Mouse (Mus musculus): Measurements from ENCODE around the gene Abhd5. TPM values are rescaled to one million over a fixed set of nuclear protein-coding genes. Genes with fewer than 3 reads are reported as not detected.
"Not testable (repeated sequence)": the region's sequence is repeated elsewhere in the genome, so short reads cannot be mapped to it uniquely, and the experiment has no call there.

Abhd5 gene
- polyA plus RNA-seq, 1 experiment from 2014 or later = 57.5 TPM

DNA sequence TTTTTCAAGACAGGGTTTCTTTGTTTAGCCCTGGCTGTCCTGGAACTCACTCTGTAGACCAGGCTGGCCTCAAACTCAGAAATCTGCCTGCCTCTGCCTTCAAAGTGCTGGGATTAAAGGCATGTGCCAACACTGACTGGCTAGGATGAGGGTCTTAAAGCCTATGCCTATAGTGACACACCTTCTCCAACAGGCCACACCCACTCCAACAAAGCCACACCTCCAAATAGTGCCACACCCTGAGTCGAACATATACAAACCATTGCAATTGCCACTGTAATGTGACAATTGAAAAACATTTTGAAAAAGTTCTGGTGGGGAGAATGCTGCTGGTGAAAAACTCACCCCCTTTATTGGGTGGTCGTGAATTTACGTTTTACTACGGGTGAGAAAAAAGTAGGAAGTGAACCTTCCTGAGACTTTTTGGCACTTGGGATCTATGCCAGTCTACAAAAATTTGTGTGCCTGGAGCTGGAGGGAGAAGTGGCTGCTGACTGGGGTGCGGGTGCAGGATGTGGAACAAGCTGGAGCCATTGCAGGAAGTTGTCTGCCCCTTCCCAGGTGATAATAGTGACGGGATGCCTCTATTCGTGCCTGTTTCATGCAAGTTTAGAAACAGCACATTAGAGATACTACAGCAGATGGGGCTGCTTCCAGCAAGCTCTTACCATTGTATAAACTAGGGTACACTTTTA, 39.0 kb upstream of the Abhd5 start:
- H3K4me1 ChIP-seq (ENCODE audit: insufficient read depth, low read depth, low read length) = no peaks in the 10 kb centered on the region
- DNase-seq (ENCODE audit: low spot score) (no peak), ATAC-seq (no peak)
- no peak overlapping the region for H3K4me2 ChIP-seq (replicated peaks; ENCODE audit: low read depth, low read length)
- no peak overlapping the region for H3K4me3 ChIP-seq (ENCODE audit: low read depth, low read length)
- no peak overlapping the region for H3K9ac ChIP-seq (replicated peaks; ENCODE audit: low read depth)
- WGBS = 70% methylated on average over 7 of the region's 7 CpGs
- TF ChIP-seq EP300 (IDR thresholded peaks at IDR 0.05) = no peak
- TF ChIP-seq CTCF (IDR thresholded peaks at IDR 0.05) = no peak
- no peaks in the 10 kb centered on the region for H3K9me3 ChIP-seq (ENCODE audit: low read length)
- no peaks in the 10 kb centered on the region for H3K36me3 ChIP-seq (ENCODE audit: insufficient read depth, low read length)
- H3K27ac ChIP-seq (ENCODE audit: low read length) = no peak overlapping the region
- H3K27me3 ChIP-seq (replicated peaks; ENCODE audit: insufficient read depth, low read length) = no peaks in the 10 kb centered on the region

DNA sequence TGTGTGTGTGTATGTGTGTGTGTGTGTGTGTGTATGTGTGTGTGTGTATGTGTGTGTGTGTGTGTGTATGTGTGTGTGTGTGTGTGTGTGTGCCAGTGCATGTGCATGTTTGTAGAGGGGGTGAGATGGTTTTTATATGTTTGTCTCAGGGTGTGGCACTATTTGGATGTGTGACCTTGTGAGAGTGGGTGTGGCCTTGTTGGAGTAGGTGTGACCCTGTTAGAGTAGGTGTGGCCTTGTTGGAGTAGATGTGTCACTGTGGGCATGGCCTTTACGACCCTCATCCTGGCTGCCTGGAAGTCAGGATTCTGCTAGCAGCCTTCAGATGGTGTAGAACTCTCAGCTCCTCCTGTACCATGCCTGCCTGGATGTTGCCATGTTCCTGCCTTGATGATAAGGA, 38.3 kb upstream of the Abhd5 start:
- not testable (repeated sequence) for ATAC-seq; H3K27ac ChIP-seq (ENCODE audit: low read length); H3K9ac ChIP-seq (replicated peaks; ENCODE audit: low read depth); H3K4me3 ChIP-seq (ENCODE audit: low read depth, low read length); H3K36me3 ChIP-seq (ENCODE audit: insufficient read depth, low read length); H3K4me2 ChIP-seq (replicated peaks; ENCODE audit: low read depth, low read length); H3K27me3 ChIP-seq (replicated peaks; ENCODE audit: insufficient read depth, low read length); DNase-seq (ENCODE audit: low spot score); H3K4me1 ChIP-seq (ENCODE audit: insufficient read depth, low read depth, low read length); H3K9me3 ChIP-seq (ENCODE audit: low read length)
- 50% methylated on average over 1 of the region's 1 CpGs for WGBS

DNA sequence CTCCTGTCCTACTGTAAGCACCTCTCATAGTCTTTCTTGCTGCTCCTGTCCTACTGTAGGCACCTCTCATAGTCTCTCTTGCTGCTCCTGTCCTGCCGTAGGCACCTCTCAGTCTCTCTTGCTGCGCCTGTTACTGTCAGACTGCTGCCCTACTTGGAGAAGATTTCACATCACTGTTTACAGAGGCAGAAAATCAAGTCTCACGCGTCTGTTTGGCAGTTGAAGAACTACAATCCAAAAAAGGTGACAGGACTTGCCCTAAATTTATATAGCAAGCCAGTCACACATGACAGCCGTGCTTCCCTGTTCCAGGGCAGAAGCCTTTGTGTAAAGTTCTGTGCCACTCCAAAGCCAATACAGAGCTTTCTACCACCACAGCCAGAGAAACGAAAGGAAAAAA, 37.0 kb upstream of the Abhd5 start:
- no peak overlapping the region for H3K4me2 ChIP-seq (replicated peaks; ENCODE audit: low read depth, low read length)
- H3K27ac ChIP-seq (ENCODE audit: low read length) = no peak overlapping the region
- no peak overlapping the region for H3K9ac ChIP-seq (replicated peaks; ENCODE audit: low read depth)
- H3K27me3 ChIP-seq (replicated peaks; ENCODE audit: insufficient read depth, low read length) = no peaks in the 10 kb centered on the region
- no peak overlapping the region for H3K4me3 ChIP-seq (ENCODE audit: low read depth, low read length)
- H3K36me3 ChIP-seq (ENCODE audit: insufficient read depth, low read length) = no peaks in the 10 kb centered on the region
- DNase-seq (ENCODE audit: low spot score) (no peak), ATAC-seq (no peak)
- no peaks in the 10 kb centered on the region for H3K9me3 ChIP-seq (ENCODE audit: low read length)
- H3K4me1 ChIP-seq (ENCODE audit: insufficient read depth, low read depth, low read length) = no peaks in the 10 kb centered on the region
- WGBS = 52% methylated on average over 6 of the region's 6 CpGs
- no peak for TF ChIP-seq EP300 (IDR thresholded peaks at IDR 0.05)
- TF ChIP-seq CTCF (IDR thresholded peaks at IDR 0.05) = no peak

DNA sequence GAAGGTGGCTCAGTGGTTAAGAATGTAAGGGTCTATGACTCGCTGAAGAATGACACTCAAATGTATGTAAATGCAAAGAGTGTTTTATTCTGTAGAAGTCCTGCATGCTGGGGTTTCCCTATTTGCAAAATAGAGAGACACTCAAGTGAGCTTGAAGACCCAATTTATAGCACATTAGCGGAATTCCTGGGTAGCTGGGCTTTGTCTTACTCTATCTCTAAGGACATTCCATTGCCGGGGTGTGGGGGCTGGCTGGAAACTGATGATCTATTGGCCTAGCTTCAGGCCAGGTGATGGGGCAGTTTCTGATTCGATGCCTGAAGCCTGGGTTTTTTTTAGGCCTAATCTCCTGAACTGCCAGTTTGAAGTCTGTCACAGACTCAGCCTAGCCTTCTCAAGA, 36.5 kb upstream of the Abhd5 start:
- no peaks in the 10 kb centered on the region for H3K4me1 ChIP-seq (ENCODE audit: insufficient read depth, low read depth, low read length)
- no peak for TF ChIP-seq EP300 (IDR thresholded peaks at IDR 0.05)
- no peak for TF ChIP-seq CTCF (IDR thresholded peaks at IDR 0.05)
- no peaks in the 10 kb centered on the region for H3K9me3 ChIP-seq (ENCODE audit: low read length)
- H3K9ac ChIP-seq (replicated peaks; ENCODE audit: low read depth) = no peak overlapping the region
- no peak for ATAC-seq
- H3K36me3 ChIP-seq (ENCODE audit: insufficient read depth, low read length) = no peaks in the 10 kb centered on the region
- WGBS = 50% methylated on average over 4 of the region's 4 CpGs
- no peak overlapping the region for H3K4me3 ChIP-seq (ENCODE audit: low read depth, low read length)
- DNase-seq (ENCODE audit: low spot score) = no peak
- no peak overlapping the region for H3K4me2 ChIP-seq (replicated peaks; ENCODE audit: low read depth, low read length)
- H3K27ac ChIP-seq (ENCODE audit: low read length) = no peak overlapping the region
- no peaks in the 10 kb centered on the region for H3K27me3 ChIP-seq (replicated peaks; ENCODE audit: insufficient read depth, low read length)

DNA sequence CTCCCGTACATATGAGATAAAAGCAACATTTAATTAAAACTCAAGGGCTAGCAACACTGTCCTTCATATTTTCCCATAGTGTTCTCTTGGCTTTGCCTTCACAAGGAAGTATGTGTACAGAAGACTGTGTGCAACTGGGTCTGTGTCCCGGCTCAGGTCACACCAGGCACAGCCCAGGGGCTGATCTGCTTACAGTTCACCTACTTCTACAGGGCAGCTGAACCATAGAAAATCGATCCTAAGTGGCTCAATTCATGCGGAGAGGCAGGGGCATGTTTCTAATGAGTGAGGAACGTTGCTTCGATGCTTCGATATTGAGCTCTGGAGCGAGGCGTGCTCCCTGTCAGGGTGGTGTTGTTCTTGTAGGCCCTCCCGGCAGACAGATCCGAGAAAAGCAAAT, 35.9 kb upstream of the Abhd5 start:
- no peak overlapping the region for H3K27ac ChIP-seq (ENCODE audit: low read length)
- no peak for TF ChIP-seq EP300 (IDR thresholded peaks at IDR 0.05)
- TF ChIP-seq CTCF (IDR thresholded peaks at IDR 0.05) = no peak
- no peaks in the 10 kb centered on the region for H3K27me3 ChIP-seq (replicated peaks; ENCODE audit: insufficient read depth, low read length)
- no peaks in the 10 kb centered on the region for H3K36me3 ChIP-seq (ENCODE audit: insufficient read depth, low read length)
- H3K9me3 ChIP-seq (ENCODE audit: low read length) = no peaks in the 10 kb centered on the region
- DNase-seq (ENCODE audit: low spot score) (no peak), ATAC-seq (no peak)
- no peak overlapping the region for H3K4me3 ChIP-seq (ENCODE audit: low read depth, low read length)
- 75% methylated on average over 11 of the region's 11 CpGs for WGBS
- H3K4me2 ChIP-seq (replicated peaks; ENCODE audit: low read depth, low read length) = no peak overlapping the region
- no peak overlapping the region for H3K9ac ChIP-seq (replicated peaks; ENCODE audit: low read depth)
- H3K4me1 ChIP-seq (ENCODE audit: insufficient read depth, low read depth, low read length) = no peaks in the 10 kb centered on the region

DNA sequence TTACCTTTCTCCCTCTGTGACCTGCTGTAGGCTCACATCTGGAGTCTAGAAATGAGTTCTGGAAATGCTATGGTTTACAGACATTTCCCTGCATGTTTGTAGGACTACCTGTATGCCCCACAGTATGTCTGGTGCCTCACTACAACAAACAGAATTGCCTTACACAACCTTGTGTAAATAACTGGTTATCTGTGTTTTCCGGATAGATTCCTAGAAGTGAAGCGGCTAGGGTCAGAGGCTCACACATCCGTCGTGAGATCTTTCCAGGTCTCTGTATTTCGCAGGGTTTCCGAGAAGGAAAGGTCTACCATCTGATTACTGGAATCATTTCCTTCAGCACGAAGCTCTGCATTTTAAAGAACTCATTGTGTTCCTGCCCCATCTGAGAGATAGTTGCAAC, 34.8 kb upstream of the Abhd5 start:
- no peak overlapping the region for H3K27ac ChIP-seq (ENCODE audit: low read length)
- TF ChIP-seq CTCF (IDR thresholded peaks at IDR 0.05) (no peak), EP300 (IDR thresholded peaks at IDR 0.05) (no peak)
- 71% methylated on average over 7 of the region's 7 CpGs for WGBS

DNA sequence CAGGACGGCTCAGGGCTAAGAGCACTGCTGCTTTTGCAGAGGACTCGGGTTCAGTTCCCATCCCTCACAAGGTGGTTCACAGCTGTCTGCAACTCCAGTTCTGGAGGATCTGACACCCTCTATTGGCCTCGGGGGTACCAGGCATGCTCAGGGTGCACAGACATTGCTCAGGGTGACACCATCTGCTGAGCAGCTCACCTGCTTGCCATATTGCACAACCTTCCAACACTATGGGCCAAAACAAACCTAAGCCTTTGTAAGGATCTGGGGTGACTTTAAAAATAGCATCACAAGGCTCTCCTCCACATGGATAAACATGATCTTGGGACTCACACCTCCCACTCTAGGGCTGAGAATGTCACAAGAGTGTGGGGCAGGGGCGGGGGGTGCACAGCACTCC, 30.8 kb upstream of the Abhd5 start:
- Histone ChIP-seq H3K4me2 (replicated peaks; ENCODE audit: low read depth, low read length) (no peak overlapping the region), H3K4me1 (ENCODE audit: insufficient read depth, low read depth, low read length) (no peaks in the 10 kb centered on the region), H3K9ac (replicated peaks; ENCODE audit: low read depth) (no peak overlapping the region), H3K27me3 (replicated peaks; ENCODE audit: insufficient read depth, low read length) (no peaks in the 10 kb centered on the region), H3K4me3 (ENCODE audit: low read depth, low read length) (no peak overlapping the region), H3K9me3 (ENCODE audit: low read length) (no peaks in the 10 kb centered on the region), H3K27ac (ENCODE audit: low read length) (no peak overlapping the region; the same call in 1 of the 2 replicates), H3K36me3 (ENCODE audit: insufficient read depth, low read length) (no peaks in the 10 kb centered on the region)
- 81% methylated on average over 4 of the region's 4 CpGs for WGBS
- ATAC-seq (peak; percentile 89), DNase-seq (ENCODE audit: low spot score) (peak; percentile 72)
- TF ChIP-seq EP300 (IDR thresholded peaks at IDR 0.05) = peak; percentile 67
- peak; percentile 37 for TF ChIP-seq CTCF (IDR thresholded peaks at IDR 0.05)

More for the DNA sequence above, 34.8 kb upstream of the Abhd5 start:
- H3K4me1 ChIP-seq (ENCODE audit: insufficient read depth, low read depth, low read length) = no peaks in the 10 kb centered on the region
- no peak for ATAC-seq
- H3K4me3 ChIP-seq (ENCODE audit: low read depth, low read length) = no peak overlapping the region
- no peaks in the 10 kb centered on the region for H3K9me3 ChIP-seq (ENCODE audit: low read length)
- no peak for DNase-seq (ENCODE audit: low spot score)
- H3K27me3 ChIP-seq (replicated peaks; ENCODE audit: insufficient read depth, low read length) = no peaks in the 10 kb centered on the region
- no peak overlapping the region for H3K9ac ChIP-seq (replicated peaks; ENCODE audit: low read depth)
- H3K4me2 ChIP-seq (replicated peaks; ENCODE audit: low read depth, low read length) = no peak overlapping the region
- no peaks in the 10 kb centered on the region for H3K36me3 ChIP-seq (ENCODE audit: insufficient read depth, low read length)

All from lung, postnatal 0 days (tissue).